Mouse (Mus musculus) kidney, postnatal 0 days (tissue): ENCODE data around the gene Zc3h12a. TPM values are rescaled to one million over a fixed set of nuclear protein-coding genes. Genes with fewer than 3 reads are reported as not detected.
A peak's percentile ranks its signal among the peaks of the same experiment; 100 is the strongest.

Experiments used
- ATAC-seq: fragments of 200-750 bp; cut with Nextera tagmentation; replicated peaks from 2 replicates; pipeline ENCODE4 v1.8.0; 2017; ENCODE audit warnings: low read depth, moderate number of reproducible peaks, moderate TSS enrichment, moderate library complexity; ENCODE audit not compliant: low FRiP score
- DNase-seq: peaks from one replicate; pipeline ENCODE4 v3.0.0-alpha.2; 2016; ENCODE audit warnings: low spot score
- H3K27ac ChIP-seq: fragments of 300-500 bp; sonication (generic); 2 replicates; pipeline ENCODE4 v1.5.1; 2014; ENCODE audit warnings: mild to moderate bottlenecking
- H3K27me3 ChIP-seq: fragments of 300-500 bp; sonication (generic); 2 replicates; pipeline ENCODE4 v1.6.1; 2014; ENCODE audit warnings: low read length, mixed read lengths; ENCODE audit not compliant: insufficient read depth
- H3K36me3 ChIP-seq: fragments of 300-500 bp; sonication (generic); 2 replicates; pipeline ENCODE4 v1.6.1; 2014; ENCODE audit warnings: low read length, mixed read lengths; ENCODE audit not compliant: insufficient read depth
- H3K4me1 ChIP-seq: fragments of 300-500 bp; sonication (generic); replicated peaks from 2 replicates; pipeline ENCODE4 v1.6.1; 2014; ENCODE audit warnings: antibody characterized with exemption, low read length, mixed read lengths; ENCODE audit not compliant: insufficient read depth
- H3K4me2 ChIP-seq: fragments of 300-500 bp; sonication (generic); 2 replicates; pipeline ENCODE4 v1.6.1; 2014; ENCODE audit warnings: mild to moderate bottlenecking, low read length, moderate library complexity, mixed read lengths
- H3K4me3 ChIP-seq: fragments of 300-500 bp; sonication (generic); replicated peaks from 2 replicates; pipeline ENCODE4 v1.5.1; 2014; ENCODE audit warnings: low read depth, low read length
- H3K9ac ChIP-seq: fragments of 300-500 bp; sonication (generic); 2 replicates; pipeline ENCODE4 v1.6.1; 2014; ENCODE audit warnings: low read depth, low read length
- H3K9me3 ChIP-seq: fragments of 300-500 bp; sonication (generic); replicated peaks from 2 replicates; pipeline ENCODE4 v1.6.1; 2016; ENCODE audit warnings: low read length, inconsistent platforms, mixed read lengths
- CTCF ChIP-seq: IDR thresholded peaks from 2 replicates; pipeline ENCODE4 v1.5.1; 2016; ENCODE audit warnings: antibody characterized with exemption, low read depth, mild to moderate bottlenecking, moderate library complexity
- WGBS: fragments of 180-500 bp; shearing (Covaris S2); extraction: QIAGEN DNeasy Blood & Tissue Kit; methylation state at CpG from one replicate; pipeline ENCODE4 v1.1.7; 2014; 5-methylcytosine and 5-hydroxymethylcytosine counted together
- polyA plus RNA-seq: library from polyadenylated mRNA; unstranded; fragments of >200 nt; fragmentation: Nextera tagmentation; extraction: Ambion mirVana; gene quantifications from 2 replicates; pipeline ENCODE4 v1.2.1, GENCODE M21; 2015

The Zc3h12a gene
- polyA plus RNA-seq: 0.59 and 0.78 TPM in 2 replicates

GRCm38 (mm10) chr4:125127305-125128084 is at the start of gene Zc3h12a:
Gene Zc3h12a (minus strand): TSS chr4:125127840.
- Histone ChIP-seq H3K9me3 (no peaks in the 10 kb centered on the region), H3K27me3 (no peaks in the 10 kb centered on the region), H3K4me3 (peak within 1 kb of the TSS; percentile 66), H3K36me3 (no peaks in the 10 kb centered on the region), H3K9ac (peak within 1 kb of the TSS; percentile 68), H3K4me1 (peaks cover 27% of the 10 kb centered on the region), H3K27ac (peak within 1 kb of the TSS; percentile 71), H3K4me2 (peak within 1 kb of the TSS; percentile 98)
- DNase-seq (peak; percentile 90), ATAC-seq (peak; percentile 90)
- no peak for TF ChIP-seq CTCF
- WGBS: 2% methylated on average over 56 of the region's 62 CpGs

GRCm38 (mm10) chr4:125176639-125177165 is 49.1 kb upstream of the Zc3h12a start:
- H3K9me3 ChIP-seq: no peaks in the 10 kb centered on the region
- no peak for TF ChIP-seq CTCF
- no peaks in the 10 kb centered on the region for H3K4me1 ChIP-seq
- DNase-seq (peak; percentile 64), ATAC-seq (no peak; the same call in 1 of the 2 replicates)
- H3K4me2 ChIP-seq: no peak overlapping the region
- no peaks in the 10 kb centered on the region for H3K36me3 ChIP-seq
- no peaks in the 10 kb centered on the region for H3K27me3 ChIP-seq
- WGBS: 13% methylated on average over 13 of the region's 13 CpGs
- no peak overlapping the region for H3K4me3 ChIP-seq
- no peak overlapping the region for H3K9ac ChIP-seq
- H3K27ac ChIP-seq: no peak overlapping the region

DNA sequence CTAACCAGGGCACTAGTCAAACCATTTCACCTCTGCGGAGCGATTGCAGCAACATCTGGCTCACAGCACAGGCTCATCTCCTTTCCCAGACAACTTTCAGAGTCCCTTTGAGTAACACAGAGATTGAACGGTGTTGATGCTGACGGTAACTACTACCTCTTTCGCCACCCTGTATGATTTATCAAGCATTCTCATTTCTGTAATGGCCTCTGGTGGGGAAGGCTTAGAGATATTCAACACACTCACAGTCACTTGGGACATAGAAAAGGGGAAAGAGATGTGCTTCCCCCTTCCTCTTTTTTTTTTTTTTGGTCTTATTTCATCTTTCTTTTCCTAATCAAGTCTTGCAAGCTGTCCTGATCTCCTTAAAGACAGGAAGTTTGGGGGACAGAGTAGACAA is 48.5 kb upstream of the Zc3h12a start:
- no peak overlapping the region for H3K4me2 ChIP-seq
- 92% methylated on average over 5 of the region's 5 CpGs for WGBS
- no peak for DNase-seq

GRCm38 (mm10) chr4:125175591-125175990 is 48.0 kb upstream of the Zc3h12a start:
- Histone ChIP-seq H3K4me1 (no peaks in the 10 kb centered on the region), H3K27me3 (no peaks in the 10 kb centered on the region), H3K36me3 (no peaks in the 10 kb centered on the region), H3K4me3 (no peak overlapping the region), H3K9me3 (no peaks in the 10 kb centered on the region), H3K9ac (no peak overlapping the region), H3K4me2 (no peak overlapping the region), H3K27ac (no peak overlapping the region; the same call in 1 of the 2 replicates)
- no peak for DNase-seq
- no peak for TF ChIP-seq CTCF
- 72% methylated on average over 2 of the region's 2 CpGs for WGBS
- ATAC-seq: no peak

More for the DNA sequence above, 48.5 kb upstream of the Zc3h12a start:
- no peaks in the 10 kb centered on the region for H3K9me3 ChIP-seq
- no peak for TF ChIP-seq CTCF
- no peaks in the 10 kb centered on the region for H3K4me1 ChIP-seq
- H3K4me3 ChIP-seq: no peak overlapping the region
- H3K9ac ChIP-seq: no peak overlapping the region
- H3K27me3 ChIP-seq: no peaks in the 10 kb centered on the region
- H3K36me3 ChIP-seq: no peaks in the 10 kb centered on the region
- H3K27ac ChIP-seq: no peak overlapping the region
- ATAC-seq: no peak

GRCm38 (mm10) chr4:125174516-125175185 is 47.0 kb upstream of the Zc3h12a start:
- no peaks in the 10 kb centered on the region for H3K9me3 ChIP-seq
- H3K4me1 ChIP-seq: no peaks in the 10 kb centered on the region
- H3K9ac ChIP-seq: no peak overlapping the region
- H3K36me3 ChIP-seq: no peaks in the 10 kb centered on the region
- H3K4me2 ChIP-seq: no peak overlapping the region
- H3K27me3 ChIP-seq: no peaks in the 10 kb centered on the region
- H3K4me3 ChIP-seq: no peak overlapping the region
- WGBS: 32% methylated on average over 5 of the region's 5 CpGs
- no peak for TF ChIP-seq CTCF
- H3K27ac ChIP-seq: peak overlapping the region; percentile 66; the same call in 1 of the 2 replicates
- ATAC-seq (peak; percentile 47; the same call in 1 of the 2 replicates), DNase-seq (peak; percentile 79)

DNA sequence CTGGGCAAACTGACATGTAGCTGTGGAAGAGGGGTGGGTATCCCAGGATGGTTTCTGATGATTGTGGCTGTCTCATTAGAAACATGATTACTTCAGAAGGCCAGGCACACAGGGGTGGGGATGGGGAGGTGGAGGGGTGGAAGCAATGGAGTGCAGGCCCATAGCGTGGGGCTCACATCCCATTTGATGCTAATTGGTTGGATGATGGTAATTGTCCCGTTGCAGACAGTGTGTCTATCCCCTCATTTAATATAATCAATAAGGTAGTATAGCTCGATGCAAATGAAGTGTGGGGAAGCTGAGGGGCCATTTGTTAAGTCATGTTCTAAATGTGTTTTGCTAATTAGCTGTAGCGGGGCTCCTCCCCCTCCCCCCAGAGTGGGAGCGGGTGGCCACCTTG is 45.5 kb upstream of the Zc3h12a start:
- ATAC-seq: no peak
- Histone ChIP-seq H3K4me1 (no peaks in the 10 kb centered on the region), H3K9ac (no peak overlapping the region), H3K27ac (no peak overlapping the region), H3K4me2 (no peak overlapping the region), H3K27me3 (no peaks in the 10 kb centered on the region), H3K36me3 (no peaks in the 10 kb centered on the region), H3K9me3 (no peaks in the 10 kb centered on the region), H3K4me3 (no peak overlapping the region)
- DNase-seq: no peak
- TF ChIP-seq CTCF: no peak
- 67% methylated on average over 5 of the region's 5 CpGs for WGBS
